Mouse (Mus musculus) ES-E14 (cell line): ENCODE measurements around the gene Parn. TPM values are rescaled to one million over a fixed set of nuclear protein-coding genes. Genes with fewer than 3 reads are reported as not detected.

Experiments
- DNase-seq: peaks from one replicate; pipeline ENCODE4 v3.0.0-alpha.2; 2013; ENCODE audit warnings: low read depth, low spot score
- H3K27ac ChIP-seq: 2 replicates; pipeline ENCODE4 v1.5.1; 2012; ENCODE audit warnings: low read depth, mild to moderate bottlenecking, low read length, moderate library complexity, mixed read lengths; ENCODE audit not compliant: poor library complexity, insufficient read depth, severe bottlenecking
- H3K36me3 ChIP-seq: 2 replicates; pipeline ENCODE4 v1.6.1; 2012; ENCODE audit warnings: mild to moderate bottlenecking, low read length, moderate library complexity, mixed read lengths; ENCODE audit not compliant: control insufficient read depth, poor library complexity, insufficient read depth, severe bottlenecking
- H3K4me1 ChIP-seq, 2 experiments: fragments of 150-350 bp in 1 of 2; sonication (generic) in 1 of 2; 2 replicates each; pipeline ENCODE4 v1.6.1; 2012; ENCODE audit warnings: low read length in 2 of 2, mild to moderate bottlenecking in 1 of 2, mixed read lengths in 1 of 2; ENCODE audit not compliant: control insufficient read depth in 2 of 2, insufficient read depth in 2 of 2, poor library complexity in 1 of 2
- H3K4me3 ChIP-seq, 2 experiments: fragments of 150-350 bp in 1 of 2; sonication (generic) in 1 of 2; 2 replicates each; pipeline ENCODE4 v1.5.1; 2012; ENCODE audit warnings: low read length in 2 of 2, low read depth in 1 of 2, mild to moderate bottlenecking in 1 of 2, mixed read lengths in 1 of 2; ENCODE audit not compliant: insufficient read depth in 1 of 2, poor library complexity in 1 of 2, severe bottlenecking in 1 of 2
- H3K9ac ChIP-seq: 2 replicates; pipeline ENCODE4 v1.6.1; 2012; ENCODE audit warnings: low read depth, mild to moderate bottlenecking, low read length, mixed read lengths; ENCODE audit not compliant: poor library complexity, insufficient read depth, severe bottlenecking
- H3K9me3 ChIP-seq: fragments of 150-350 bp; sonication (generic); 2 replicates; pipeline ENCODE4 v1.6.1; 2012; ENCODE audit warnings: low read depth, mild to moderate bottlenecking, low read length; ENCODE audit not compliant: control insufficient read depth, insufficient read depth
- CHD2 ChIP-seq: IDR thresholded peaks from 2 replicates; pipeline ENCODE4 v1.6.1; 2014; ENCODE audit warnings: mild to moderate bottlenecking, low read depth, low read length, inconsistent platforms
- HCFC1 ChIP-seq: IDR thresholded peaks from 2 replicates; pipeline ENCODE4 v1.6.1; 2012; ENCODE audit warnings: low read length, inconsistent platforms, borderline replicate concordance; ENCODE audit not compliant: insufficient read depth
- MAFK ChIP-seq: IDR thresholded peaks from 2 replicates; pipeline ENCODE4 v1.6.1; 2014; ENCODE audit warnings: mild to moderate bottlenecking, low read depth, low read length, inconsistent platforms; ENCODE audit not compliant: insufficient read depth
- ZC3H11A ChIP-seq: IDR thresholded peaks from 2 replicates; pipeline ENCODE4 v1.6.1; 2012; ENCODE audit warnings: low read depth, mild to moderate bottlenecking, inconsistent platforms, low read length, borderline replicate concordance
- ZNF384 ChIP-seq: IDR thresholded peaks from 2 replicates; pipeline ENCODE4 v1.6.1; 2012; ENCODE audit warnings: low read depth, low read length, inconsistent platforms
- in situ Hi-C, 2 experiments: fragments of 600-800 bp; cut with MboI; formaldehyde crosslinking; loops; one replicate each; pipeline ENCODE4 v1.15.1; 2025; ENCODE audit warnings: low sequenced_read_pairs in 2 of 2, inconsistent platforms in 1 of 2; ENCODE audit not compliant: unreplicated experiment in 2 of 2
- total RNA-seq: library from RNA; depleted of rRNA; stranded (reverse); fragments of 300-350 nt; gene quantifications from 2 replicates; pipeline ENCODE4 v1.2.3, GENCODE M21; 2012

Gene Parn
- total RNA-seq, 1 experiment: 30.3 TPM

DNA sequence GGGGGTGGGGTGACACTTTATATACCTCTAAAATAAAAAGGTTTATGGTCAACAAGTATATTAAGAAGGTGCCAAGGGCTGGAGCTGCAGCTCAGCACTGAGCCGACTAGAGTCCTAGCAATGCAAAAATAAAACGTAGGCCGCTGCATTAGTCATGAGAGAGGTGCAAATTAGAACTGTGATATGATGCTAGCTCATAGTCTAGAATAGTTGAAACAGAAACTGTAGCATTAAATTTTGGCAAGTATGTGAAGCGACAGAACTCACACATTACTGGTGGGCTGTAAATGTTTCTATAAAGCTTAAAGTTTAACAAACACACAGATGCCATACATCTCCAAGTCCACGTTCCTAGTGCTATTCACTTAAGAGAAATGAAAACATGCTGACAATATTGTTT, 102.7 kb downstream of the Parn start:
- H3K9me3 ChIP-seq: no peaks in the 10 kb centered on the region
- peaks cover 4% of the 10 kb centered on the region in 2 experiments; a peak in 1 of 4 replicates for H3K4me1 ChIP-seq
- peaks cover 7% of the 10 kb centered on the region; the same call in 1 of the 2 replicates for H3K36me3 ChIP-seq
- H3K27ac ChIP-seq: no peak overlapping the region
- H3K9ac ChIP-seq: no peak overlapping the region
- no peak for DNase-seq
- TF ChIP-seq MAFK: no peak
- no peak for TF ChIP-seq ZC3H11A
- TF ChIP-seq ZNF384: no peak
- TF ChIP-seq CHD2: no peak
- TF ChIP-seq HCFC1: no peak
- H3K4me3 ChIP-seq: no peak overlapping the region
- in situ Hi-C loops: no loop called here

DNA sequence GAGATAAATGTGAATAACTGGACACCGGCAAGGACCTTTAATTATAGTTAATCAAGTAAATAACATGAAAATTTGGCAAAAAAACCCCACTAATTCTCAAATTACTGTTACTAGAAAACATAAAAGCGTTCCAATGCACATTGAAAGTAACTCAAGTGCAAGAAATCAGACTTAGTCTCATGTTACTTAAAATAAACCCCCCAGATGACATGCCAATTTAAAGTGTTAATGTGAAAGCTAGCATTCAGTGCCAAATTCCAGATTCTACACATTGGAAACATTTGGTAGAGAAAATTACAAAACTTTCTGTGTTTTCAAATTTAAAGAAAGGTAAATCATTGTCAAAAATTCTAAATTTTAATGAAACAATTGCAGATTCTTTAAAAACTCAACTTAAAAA, 110.2 kb downstream of the Parn start:
- Histone ChIP-seq H3K4me3 (no peak overlapping the region), H3K27ac (no peak overlapping the region), H3K9ac (no peak overlapping the region), H3K4me1 (peaks cover 5 to 12% of the 10 kb centered on the region in 2 experiments; a peak in 3 of 4 replicates), H3K36me3 (peaks cover 2% of the 10 kb centered on the region; the same call in 1 of the 2 replicates), H3K9me3 (no peaks in the 10 kb centered on the region)
- in situ Hi-C loops: no loop called here
- no peak for DNase-seq
- no peak for TF ChIP-seq ZNF384
- TF ChIP-seq ZC3H11A: no peak
- TF ChIP-seq CHD2: no peak
- TF ChIP-seq HCFC1: no peak
- TF ChIP-seq MAFK: no peak

DNA sequence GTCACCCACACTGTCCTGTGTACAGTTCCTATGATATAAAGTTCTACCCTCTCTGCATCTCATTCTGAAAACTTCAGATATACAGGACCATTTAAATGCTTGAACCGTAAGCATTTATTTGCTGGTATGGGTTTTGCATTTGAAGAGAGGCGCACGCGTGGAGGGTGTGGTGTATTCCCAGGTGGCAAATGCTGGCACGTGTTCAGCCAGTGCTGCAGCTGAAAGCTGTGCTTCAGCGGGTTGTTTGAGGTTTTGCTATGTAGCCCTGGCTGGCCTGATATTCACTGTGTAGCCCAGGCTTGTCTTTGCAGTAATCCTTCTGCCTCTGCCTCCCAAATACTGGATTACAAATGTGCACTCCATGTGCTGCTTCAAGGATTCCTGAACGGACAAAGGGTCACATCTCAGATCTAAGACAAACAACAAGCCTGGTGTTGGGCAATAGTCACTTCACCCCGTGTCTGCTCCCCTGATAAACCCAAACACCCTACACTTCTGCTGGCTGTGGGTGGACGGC, 111.0 kb downstream of the Parn start:
- H3K36me3 ChIP-seq: peaks cover 2% of the 10 kb centered on the region; the same call in 1 of the 2 replicates
- TF ChIP-seq ZC3H11A (no peak), ZNF384 (no peak), CHD2 (no peak), HCFC1 (no peak), MAFK (no peak)
- H3K4me1 ChIP-seq: peaks cover 2 to 12% of the 10 kb centered on the region in 2 experiments; a peak in 3 of 4 replicates
- H3K9me3 ChIP-seq: no peaks in the 10 kb centered on the region
- no peak overlapping the region for H3K9ac ChIP-seq
- in situ Hi-C loops: no loop called here
- H3K4me3 ChIP-seq: no peak overlapping the region
- DNase-seq: no peak
- H3K27ac ChIP-seq: no peak overlapping the region

DNA sequence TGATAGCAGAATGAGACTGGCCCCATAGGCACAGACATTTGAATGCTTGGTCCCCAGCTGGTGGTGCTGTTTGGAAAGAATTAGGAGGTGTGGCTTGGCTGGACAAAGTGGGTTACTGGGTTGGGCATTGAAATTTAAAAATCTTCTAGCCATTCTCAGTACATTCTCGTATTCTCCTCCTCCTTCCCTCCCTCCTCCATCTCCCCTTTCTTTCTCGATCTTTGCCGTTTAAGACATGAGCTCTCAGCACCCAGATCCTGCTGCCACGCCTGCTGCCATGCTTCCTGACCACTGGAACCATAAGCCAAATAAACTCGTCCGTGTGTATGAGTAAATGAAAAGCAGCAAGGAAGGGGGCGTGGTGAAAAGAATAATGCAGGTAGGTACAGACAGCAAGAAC, 111.5 kb downstream of the Parn start:
- H3K27ac ChIP-seq: no peak overlapping the region
- H3K9me3 ChIP-seq: no peaks in the 10 kb centered on the region
- peaks cover 2% of the 10 kb centered on the region; the same call in 1 of the 2 replicates for H3K36me3 ChIP-seq
- in situ Hi-C loops: no loop called here
- peaks cover 2 to 10% of the 10 kb centered on the region in 2 experiments; a peak in 3 of 4 replicates for H3K4me1 ChIP-seq
- TF ChIP-seq ZNF384: no peak
- no peak for TF ChIP-seq ZC3H11A
- TF ChIP-seq HCFC1: no peak
- H3K9ac ChIP-seq: no peak overlapping the region
- H3K4me3 ChIP-seq: no peak overlapping the region
- no peak for DNase-seq

DNA sequence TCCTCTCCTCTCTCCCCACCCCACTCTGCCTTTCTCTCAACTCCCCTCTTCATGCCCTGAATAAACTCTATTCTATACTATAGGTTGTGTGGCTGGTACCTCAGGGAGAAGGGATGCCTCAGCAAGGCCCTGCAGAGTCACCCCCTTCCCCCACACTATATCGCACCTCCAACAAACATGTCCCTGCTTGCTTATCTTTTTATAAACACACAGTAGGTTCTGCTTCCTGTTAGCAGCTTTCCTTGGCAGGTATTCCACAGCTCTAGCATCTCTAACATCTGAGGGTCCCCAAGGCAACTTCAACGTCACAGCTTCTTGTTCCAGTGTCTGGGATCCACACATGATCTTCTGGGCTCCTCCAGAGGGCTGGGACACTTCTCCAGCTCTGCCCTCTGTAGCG, 117.3 kb downstream of the Parn start:
- in situ Hi-C loops: no loop called here
- H3K9me3 ChIP-seq: no peaks in the 10 kb centered on the region

More for the DNA sequence above, 117.3 kb downstream of the Parn start:
- Histone ChIP-seq H3K36me3 (no peaks in the 10 kb centered on the region; the same call in 1 of the 2 replicates), H3K4me3 (no peak overlapping the region), H3K27ac (no peak overlapping the region), H3K9ac (no peak overlapping the region), H3K4me1 (peaks cover 2 to 3% of the 10 kb centered on the region in 2 experiments; a peak in 1 of 4 replicates)
- DNase-seq: no peak
- TF ChIP-seq ZNF384 (no peak), CHD2 (no peak)
